Mouse (Mus musculus) induced T-regulatory cell, adult 2 months (primary cell): ENCODE results near the gene Ptprs.
A peak's percentile ranks its signal among the peaks of the same experiment; 100 is the strongest.
"Not testable (repeated sequence)": the region's sequence is repeated elsewhere in the genome, so short reads cannot be mapped to it uniquely, and the experiment has no call there.

Experiments
- DNase-seq: peaks from one replicate; pipeline ENCODE4 v3.0.0-alpha.2; 2012; ENCODE audit warnings: low read depth

Gene Ptprs

GRCm38 (mm10) chr17:56476402-56476752 is at the start of gene Ptprs:
Gene Ptprs, minus strand, starts transcription at chr17:56476483.
- DNase-seq = peak; percentile 94

GRCm38 (mm10) chr17:56524943-56525342 is 48.7 kb upstream of the Ptprs start:
- no peak for DNase-seq

GRCm38 (mm10) chr17:56522744-56523143 is 46.5 kb upstream of the Ptprs start:
- no peak for DNase-seq

GRCm38 (mm10) chr17:56515690-56516410 is 39.6 kb upstream of the Ptprs start:
- no peak for DNase-seq

- no peak for DNase-seq
Measured at GRCm38 (mm10) chr17:56514916-56515315, 38.6 kb upstream of the Ptprs start.

- DNase-seq = no peak
Measured at GRCm38 (mm10) chr17:56514330-56514729, 38.0 kb upstream of the Ptprs start.

- no peak for DNase-seq
Measured at GRCm38 (mm10) chr17:56512310-56512709, 36.0 kb upstream of the Ptprs start, which contains the start of gene Znrf4. Gene Znrf4, minus strand, starts transcription at chr17:56512431.

GRCm38 (mm10) chr17:56511707-56512090 is 35.4 kb upstream of the Ptprs start:
- no peak for DNase-seq

- DNase-seq = no peak
Measured at GRCm38 (mm10) chr17:56510970-56511706, 34.9 kb upstream of the Ptprs start.

- no peak for DNase-seq
Measured at GRCm38 (mm10) chr17:56510473-56510969, 34.2 kb upstream of the Ptprs start.

GRCm38 (mm10) chr17:56509707-56510472 is 33.6 kb upstream of the Ptprs start:
- DNase-seq = no peak

GRCm38 (mm10) chr17:56509021-56509640 is 32.8 kb upstream of the Ptprs start:
- DNase-seq = no peak

GRCm38 (mm10) chr17:56507161-56508068 is 31.1 kb upstream of the Ptprs start:
- DNase-seq = peak; percentile 97

- DNase-seq = no peak
Measured at GRCm38 (mm10) chr17:56506417-56507065, 30.3 kb upstream of the Ptprs start.

GRCm38 (mm10) chr17:56505401-56505800 is 29.1 kb upstream of the Ptprs start:
- no peak for DNase-seq

GRCm38 (mm10) chr17:56502526-56502925 is 26.2 kb upstream of the Ptprs start:
- DNase-seq = peak; percentile 31

GRCm38 (mm10) chr17:56501635-56502400 is 25.5 kb upstream of the Ptprs start:
- not testable (repeated sequence) for DNase-seq

GRCm38 (mm10) chr17:56499229-56499628 is 22.9 kb upstream of the Ptprs start:
- no peak for DNase-seq

GRCm38 (mm10) chr17:56494480-56494879 is 18.2 kb upstream of the Ptprs start:
- DNase-seq = no peak

- no peak for DNase-seq
Measured at GRCm38 (mm10) chr17:56493841-56494240, 17.6 kb upstream of the Ptprs start.
